Mouse (Mus musculus) adrenal gland, postnatal 36 days (tissue): Measurements from ENCODE around the gene Fbxw10. TPM values are rescaled to one million over a fixed set of nuclear protein-coding genes. Genes with fewer than 3 reads are reported as not detected.

ENCODE experiments used
- DNase-seq, 2 experiments: peaks; one replicate each; pipeline ENCODE4 v3.0.0; 2021; ENCODE audit warnings: mixed read lengths in 1 of 2
- total RNA-seq, 2 experiments: library from RNA; stranded (reverse); gene quantifications; 2 replicates each; pipeline ENCODE4 v1.2.3; 2021

The Fbxw10 gene
- total RNA-seq, 2 experiments from 2014 or later, result 0.72 to 0.83 TPM

DNA sequence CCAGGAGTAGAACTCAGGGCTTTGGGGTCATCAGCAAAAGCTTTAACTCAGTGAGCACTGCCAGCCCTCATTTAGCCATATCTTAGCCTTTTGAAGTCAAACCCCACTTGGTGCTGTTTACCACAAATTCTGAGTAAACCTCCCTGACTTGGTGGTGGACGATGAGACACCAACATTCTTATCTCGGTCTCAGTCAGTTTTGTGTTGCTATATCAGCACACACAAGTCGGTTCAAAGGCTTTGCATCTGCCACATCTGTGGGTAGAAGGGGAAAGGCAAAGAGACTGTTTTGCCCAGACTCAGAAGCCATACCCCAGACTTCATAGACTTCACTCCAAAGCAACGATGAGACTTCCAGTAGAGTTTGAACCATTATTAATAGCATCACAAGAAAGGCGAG, 2.3 kb upstream of the Fbxw10 start:
- no peak for DNase-seq

DNA sequence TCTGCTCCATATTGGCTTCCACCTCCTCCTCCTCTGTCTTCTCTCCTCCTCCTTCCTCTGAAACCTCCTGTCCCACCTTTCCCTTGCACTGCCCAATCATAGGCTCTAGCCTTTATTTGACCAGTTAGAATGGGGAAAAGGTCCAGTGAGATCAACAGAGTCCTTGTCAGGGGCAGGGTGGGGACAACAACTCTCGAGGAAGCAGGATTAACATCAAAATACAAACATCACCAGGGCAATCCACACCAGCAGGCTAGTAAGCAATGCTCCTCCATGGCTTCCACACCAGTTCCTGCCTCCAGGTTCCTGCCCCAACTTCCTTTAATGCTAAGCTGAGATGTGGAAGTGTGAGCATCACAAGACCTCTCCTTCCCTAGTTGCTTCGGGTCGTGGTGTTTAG, 1.1 kb upstream of the Fbxw10 start:
- DNase-seq, result no peak

DNA sequence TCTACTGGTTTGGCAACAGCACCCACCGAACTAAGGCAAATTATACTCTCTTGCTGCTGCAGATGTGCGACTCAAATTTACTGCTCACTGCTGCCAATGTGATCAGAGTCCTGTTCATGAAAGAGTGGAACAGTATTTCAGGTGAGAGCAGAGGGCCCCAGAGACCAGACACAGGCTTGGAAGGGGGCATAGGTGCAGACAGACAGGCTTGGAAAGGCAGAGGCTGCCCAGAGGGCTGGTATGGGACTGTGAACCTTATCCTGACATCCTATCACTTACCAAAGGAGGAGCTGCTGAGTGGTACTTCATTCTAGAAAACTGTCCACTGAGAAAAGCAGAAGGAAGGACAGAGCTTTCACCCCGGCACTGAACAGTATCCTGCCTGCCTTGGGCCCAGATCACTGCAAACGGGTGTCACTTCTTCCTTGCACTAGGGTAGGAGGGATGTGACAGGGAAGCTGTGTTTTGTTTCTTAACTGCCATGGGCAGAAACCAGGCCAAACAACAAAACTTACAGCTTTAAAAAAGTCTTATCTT, 854 bp downstream of the Fbxw10 start:
- DNase-seq, result no peak

DNA sequence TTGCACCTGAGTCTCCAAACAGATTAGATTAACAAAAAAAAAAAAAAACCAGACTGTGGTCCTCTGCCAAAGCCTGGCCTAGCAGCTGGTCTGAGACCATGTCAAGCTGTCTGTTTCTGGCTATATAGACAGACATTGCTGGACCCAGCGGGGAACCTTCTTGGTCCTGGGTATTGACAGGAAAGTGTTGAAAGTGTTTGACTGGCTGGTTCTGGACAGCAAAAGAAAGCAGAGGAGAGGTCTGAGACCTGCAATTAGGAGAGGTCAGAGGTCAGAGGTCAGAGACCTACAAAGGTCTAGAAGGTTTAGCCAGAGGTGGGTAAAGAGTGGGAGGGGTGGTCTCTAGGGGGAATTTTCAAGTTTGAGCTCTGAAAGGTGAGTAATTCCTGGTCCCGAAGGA, 1.4 kb downstream of the Fbxw10 start:
- no peak for DNase-seq

DNA sequence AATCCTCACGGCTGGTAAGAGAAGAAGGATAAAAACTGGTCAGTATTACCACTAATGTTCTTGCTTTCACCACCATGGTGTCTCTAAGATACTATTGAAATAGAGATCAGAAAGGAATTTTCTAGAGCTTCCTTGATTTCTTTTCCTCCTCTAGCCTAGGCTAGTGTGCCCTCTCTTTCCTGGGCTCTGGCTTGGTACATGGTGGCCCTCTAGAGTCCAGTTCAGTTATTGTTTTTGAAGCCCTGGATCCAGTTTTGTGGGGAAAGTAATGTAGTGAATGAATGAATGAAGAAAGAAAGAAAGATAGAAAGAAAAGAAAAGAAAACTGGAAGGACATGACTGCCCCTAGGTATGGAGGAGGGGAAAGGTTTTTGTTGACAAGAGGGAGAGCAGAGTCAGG, 4.3 kb downstream of the Fbxw10 start:
- DNase-seq, result peak; percentile 20 to 35

DNA sequence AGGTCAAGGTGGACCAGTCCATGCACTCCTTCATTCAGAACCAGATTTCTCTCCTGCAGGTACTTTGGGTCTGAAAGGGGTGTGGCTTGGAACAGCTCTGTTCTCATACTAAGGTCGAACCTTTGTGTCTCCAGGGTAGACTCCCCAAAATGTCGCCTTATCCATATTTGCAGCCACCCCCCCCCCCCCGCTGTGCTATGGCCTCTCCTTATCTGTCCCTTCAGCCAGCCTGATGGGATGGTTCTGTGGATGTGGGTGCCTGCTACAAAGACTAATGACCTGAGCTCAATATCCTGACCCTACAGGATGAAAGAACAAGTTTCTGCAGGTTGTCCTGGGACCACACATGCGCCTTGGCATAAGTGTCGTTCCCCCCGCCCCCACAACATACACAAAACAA, 6.5 kb downstream of the Fbxw10 start:
- no peak for DNase-seq

DNA sequence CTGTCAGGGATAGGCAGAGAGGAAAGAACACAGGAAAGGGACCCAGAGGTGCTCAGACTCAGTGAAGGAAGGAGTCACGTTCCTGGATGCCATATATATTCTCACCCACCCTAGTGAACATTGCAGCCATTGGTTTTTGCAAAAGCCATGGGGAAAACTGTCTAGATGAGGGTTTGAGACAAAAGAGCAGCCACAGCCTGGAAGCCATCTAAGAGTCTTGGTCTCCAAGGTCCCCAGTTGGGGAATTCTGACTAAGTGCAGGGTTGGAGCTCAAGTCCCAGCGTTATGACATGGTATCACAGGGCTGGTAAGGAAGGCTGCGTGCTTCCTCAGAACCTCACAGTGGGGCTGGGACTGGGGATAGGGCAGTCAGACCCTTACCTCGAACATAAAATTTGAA, 18.7 kb downstream of the Fbxw10 start:
- peak; percentile 25 to 48 for DNase-seq

DNA sequence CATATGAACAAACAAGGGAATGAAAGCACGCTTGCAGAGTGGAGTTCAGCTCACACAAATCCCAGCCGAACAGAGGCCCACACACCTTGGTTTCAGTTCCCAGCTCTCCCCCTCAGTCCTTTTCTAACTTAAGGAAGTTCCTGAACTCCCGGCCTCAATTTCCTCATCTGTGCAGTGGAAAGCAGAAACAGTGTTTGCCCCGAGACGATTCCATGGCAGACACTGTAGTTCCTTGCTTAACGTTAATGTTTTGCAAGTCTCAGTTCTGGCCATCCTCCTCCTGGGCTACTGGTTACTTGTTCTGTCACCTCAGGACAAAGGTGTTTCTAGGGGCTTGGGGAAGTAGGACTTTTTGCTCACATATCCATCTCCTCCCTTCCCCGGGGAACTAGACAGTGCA, 19.8 kb downstream of the Fbxw10 start:
- DNase-seq, result no peak

DNA sequence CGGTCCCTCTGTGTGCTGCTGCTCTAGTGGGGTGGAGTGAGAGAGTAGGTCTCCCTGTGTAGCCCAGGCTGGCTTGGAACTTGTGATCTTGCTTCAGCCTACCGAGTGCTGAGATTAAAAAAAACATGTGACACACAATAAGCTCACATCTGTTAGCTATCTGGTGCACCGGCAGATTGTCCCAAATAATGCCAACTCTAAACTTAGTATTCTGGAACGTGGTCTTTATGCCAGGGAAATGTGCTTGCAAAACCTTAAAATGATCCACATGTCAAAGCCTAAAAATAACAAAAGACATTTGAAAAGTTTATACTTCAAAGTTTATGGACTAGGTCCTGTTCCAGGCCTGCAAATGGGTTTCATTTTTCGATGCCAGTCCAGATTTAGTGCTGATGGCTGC, 22.3 kb downstream of the Fbxw10 start:
- no peak for DNase-seq

DNA sequence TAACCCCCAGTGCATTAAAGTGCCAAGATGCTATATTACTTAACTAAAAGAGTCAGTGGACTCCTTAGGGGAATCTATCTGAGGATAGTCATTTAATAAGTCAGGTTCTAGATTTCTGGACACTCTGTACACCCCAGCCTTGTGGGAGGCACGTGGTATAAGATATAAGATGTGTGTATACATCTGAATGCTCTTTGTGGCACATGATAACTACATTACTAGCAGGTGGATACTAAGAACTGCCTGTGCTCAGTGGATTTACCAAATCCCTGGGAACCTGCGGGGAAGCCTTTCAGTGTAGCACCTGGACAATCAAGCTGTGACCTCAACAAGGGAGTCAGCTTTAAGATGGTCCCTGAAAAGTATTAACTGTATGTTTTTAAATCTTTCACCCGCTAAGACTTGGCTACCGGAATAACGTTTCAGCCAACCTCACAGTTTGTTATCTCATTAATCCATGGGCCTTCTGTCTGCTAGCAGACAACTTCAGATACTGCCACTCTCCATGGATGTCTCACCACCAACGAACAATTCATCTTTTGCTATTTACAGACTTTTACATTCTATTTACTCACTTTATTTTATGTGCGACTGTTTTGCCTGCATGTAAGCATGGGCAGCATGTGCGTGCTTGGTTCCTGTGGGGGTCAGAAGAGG, 23.0 kb downstream of the Fbxw10 start:
- DNase-seq, result no peak

DNA sequence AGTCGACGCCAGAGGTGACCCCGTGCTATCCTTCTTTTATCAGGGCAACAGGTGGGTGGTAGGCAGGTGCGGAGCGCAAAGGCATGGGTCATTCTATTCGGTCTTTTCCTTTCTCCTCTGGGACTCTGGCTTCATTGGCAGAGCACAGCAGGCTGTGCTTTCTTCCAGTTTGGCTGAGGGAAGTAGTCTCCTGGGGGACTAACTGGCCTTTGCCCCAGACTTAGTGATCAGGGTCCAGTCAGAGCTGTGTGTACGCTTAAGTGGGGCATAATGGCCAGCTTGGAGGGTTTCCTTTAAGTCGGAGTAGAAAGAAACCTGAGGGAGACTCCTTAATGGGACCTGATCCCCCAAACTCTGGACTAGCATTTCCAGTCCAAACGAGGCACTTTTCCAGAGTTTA, 26.6 kb downstream of the Fbxw10 start:
- DNase-seq, result peak in 1 of 2 experiments; percentile 16

DNA sequence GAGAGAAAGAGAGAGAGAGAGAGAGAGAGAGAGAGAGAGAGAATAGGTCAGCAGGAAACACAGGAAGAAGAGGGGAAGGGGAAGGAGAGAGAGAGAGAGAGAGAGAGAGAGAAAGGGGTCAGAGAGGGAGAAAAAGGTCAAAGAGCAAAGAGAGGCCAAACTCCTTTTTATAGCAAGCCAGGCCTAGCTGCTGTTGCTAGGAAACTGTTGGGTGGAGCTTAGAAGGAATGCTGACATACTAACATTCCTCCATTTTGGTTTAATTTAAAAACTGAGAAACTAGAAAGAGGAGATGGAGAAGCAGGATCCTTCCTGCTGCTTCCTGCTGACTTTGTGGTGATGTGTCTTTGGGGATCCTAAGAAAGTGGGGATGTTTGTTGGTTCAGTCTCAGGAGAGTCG, 28.8 kb downstream of the Fbxw10 start:
- no peak for DNase-seq

DNA sequence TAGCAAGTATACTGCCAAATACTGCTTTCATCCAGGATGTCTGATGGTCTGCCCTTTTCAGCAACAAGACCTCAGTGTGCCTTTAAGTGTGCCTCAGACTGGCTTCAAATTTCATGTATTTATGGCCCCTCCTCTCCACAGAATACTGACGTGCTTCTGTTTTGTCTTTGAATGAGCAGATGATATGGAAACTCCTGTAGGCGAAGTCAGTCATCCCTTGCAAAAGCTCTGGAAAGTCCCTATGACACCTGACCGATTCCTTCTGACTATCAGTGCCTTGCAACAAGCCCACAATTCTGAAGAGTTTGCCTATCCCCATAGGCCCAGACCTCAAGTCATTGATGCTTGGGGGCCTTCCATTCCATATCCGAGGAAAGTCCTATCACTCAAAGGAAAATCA, 29.6 kb downstream of the Fbxw10 start:
- no peak for DNase-seq

DNA sequence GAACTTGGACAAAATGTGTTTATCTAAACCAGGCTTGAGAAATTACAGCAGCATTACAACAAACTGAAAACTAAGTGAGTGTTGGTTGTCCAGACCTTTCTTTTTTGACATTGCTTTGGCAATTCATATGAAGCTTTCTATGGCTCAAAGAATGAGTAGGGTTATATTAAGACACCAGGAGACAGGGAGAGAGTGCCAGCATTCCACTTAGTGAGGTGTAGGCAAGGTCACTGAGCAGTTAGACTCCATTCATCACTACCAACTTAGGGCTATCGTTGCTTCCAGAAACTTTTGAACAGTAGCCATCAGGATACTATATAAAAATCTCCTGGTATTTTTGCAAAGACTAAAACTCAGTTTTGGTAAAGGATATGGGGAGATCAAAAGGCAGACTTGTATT, 30.5 kb downstream of the Fbxw10 start:
- DNase-seq, result no peak

DNA sequence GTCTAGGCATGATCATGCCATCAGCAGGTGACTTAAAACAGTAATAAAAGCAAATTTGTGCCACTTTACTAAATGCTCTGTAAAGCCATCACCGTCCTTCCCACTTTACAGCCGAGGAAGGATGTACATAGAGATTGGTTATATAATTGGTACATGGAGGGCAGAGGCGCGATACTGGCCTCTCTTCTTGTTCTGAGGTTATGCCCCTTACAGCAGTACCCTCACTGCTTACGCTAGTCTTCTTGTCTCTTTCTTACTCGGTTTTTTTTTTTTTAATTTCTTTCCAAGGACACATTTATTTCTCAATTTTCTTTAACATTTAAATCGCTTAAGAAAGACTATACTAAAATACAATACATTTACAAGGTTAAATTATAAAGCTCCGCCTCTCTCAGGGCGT, 31.9 kb downstream of the Fbxw10 start:
- peak in 1 of 2 experiments; percentile 12 for DNase-seq

DNA sequence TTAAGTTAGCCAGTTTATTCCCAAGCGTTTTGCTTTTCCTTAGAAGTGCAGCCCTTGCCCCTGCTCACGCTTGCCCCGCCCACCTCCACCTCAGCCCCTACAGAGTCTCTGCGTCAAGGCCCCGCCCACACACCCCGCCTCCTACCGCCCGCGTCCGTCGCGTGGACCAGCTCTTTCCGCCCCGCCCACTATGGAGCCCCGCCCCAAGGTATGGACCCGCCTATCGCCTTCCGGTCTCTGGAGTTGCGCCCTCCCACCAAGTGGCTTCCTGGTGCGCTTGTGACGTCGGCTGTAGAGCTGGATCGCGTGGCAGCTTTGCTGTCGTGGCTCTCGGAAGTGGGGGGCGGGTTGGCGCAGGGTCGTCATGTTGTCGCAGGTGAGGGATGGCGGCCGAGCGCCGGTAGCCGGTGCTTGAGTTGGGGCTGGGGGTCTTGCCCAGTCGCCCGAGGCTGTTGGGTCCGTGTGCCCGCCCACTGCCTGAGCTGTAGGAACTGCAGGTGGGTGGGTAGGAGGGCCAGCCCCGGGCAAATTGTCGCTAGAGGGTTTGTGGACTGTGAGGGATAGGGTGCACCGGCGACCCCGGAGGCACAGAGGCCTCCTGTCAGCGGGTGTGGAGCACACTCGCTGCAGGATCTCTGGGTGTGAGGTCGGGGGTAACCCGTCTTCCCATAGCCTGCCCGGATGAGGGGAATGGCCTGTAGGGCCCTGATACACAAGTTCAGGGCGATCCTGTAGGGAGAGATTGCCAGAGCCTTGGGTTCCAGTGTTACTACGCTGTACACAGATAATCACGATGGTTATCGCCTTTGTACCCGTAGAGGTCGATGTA, 32.6 kb downstream of the Fbxw10 start, which contains the start of gene Tvp23b:
Gene Tvp23b, plus strand, starts transcription at position 236 of the 829 bp plus-strand sequence.
- peak; percentile 98 to 100 for DNase-seq

DNA sequence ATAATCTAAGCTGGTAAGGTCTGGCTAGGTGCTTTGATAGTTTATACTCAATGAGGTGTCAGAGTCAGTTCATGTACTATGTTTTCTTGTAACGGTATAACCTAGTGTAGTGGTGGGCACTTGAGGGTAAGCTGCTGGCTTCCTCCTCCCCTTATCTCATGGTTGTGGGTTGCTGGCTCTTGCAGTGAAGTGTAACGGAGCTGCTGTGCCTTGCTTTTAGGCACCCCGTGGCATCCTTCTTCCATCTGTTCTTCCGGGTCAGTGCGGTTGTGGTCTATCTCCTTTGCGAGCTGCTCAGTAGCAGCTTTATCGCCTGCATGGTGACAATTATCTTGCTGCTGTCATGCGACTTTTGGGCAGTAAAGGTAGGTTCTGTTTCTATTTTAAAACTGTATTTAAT, 36.5 kb downstream of the Fbxw10 start:
- DNase-seq, result no peak

DNA sequence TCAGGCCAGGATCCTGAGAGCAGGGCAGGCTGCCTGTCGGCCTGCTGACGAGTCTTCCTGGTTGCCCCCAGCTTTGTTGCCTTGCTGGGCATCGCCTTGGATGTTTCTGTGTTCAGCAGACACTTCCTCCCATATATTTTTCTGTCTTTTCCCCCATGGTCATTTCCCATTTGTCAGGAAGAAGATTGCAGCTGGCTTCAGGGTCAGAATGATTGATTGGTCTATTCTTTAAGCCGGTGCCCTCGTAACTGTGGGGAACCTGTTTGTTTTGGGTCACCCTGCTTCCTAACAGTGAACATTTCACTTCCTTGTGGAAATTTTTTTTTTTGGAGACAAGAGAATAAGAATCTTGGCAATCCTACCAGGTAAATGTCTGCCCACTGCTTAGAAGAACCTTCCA, 38.5 kb downstream of the Fbxw10 start:
- DNase-seq, result no peak

DNA sequence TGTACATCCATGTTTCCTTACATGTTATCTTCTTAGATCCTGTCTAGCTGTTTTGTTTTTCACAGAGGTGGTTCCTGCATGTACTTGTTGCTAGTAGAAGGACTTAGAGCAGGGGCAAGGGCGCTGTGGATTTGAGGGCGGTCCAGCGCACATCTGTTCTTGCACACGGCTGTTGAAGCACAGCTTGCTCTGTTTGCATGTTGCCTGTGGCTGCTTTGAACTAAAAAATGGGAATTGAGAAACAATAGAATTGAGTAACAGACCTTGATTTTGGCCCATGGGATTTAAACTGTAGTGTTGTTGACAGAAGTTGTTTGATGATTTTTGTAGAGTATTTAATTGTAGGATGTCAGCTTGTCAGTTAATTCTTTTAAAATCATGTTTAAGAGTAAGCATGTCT, 43.9 kb downstream of the Fbxw10 start:
- no peak for DNase-seq

DNA sequence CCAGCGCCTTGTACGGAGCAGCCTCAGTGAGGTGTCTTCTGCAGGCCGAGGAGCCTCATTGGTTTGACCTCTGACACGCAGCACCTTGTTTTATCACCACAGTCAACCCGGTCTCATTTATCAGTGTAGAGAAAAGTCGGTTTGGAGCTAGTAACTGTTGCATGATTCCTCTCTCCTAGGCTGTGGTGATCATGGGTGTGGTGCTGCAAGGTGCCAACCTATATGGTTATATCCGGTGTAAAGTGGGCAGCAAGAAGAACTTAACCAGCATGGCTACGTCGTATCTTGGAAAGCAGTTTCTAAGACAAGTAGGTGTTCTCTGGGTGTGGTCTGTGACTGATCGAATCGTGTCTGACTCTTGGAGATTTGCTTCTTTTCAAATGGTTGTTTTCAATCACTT, 44.9 kb downstream of the Fbxw10 start:
- no peak for DNase-seq

DNA sequence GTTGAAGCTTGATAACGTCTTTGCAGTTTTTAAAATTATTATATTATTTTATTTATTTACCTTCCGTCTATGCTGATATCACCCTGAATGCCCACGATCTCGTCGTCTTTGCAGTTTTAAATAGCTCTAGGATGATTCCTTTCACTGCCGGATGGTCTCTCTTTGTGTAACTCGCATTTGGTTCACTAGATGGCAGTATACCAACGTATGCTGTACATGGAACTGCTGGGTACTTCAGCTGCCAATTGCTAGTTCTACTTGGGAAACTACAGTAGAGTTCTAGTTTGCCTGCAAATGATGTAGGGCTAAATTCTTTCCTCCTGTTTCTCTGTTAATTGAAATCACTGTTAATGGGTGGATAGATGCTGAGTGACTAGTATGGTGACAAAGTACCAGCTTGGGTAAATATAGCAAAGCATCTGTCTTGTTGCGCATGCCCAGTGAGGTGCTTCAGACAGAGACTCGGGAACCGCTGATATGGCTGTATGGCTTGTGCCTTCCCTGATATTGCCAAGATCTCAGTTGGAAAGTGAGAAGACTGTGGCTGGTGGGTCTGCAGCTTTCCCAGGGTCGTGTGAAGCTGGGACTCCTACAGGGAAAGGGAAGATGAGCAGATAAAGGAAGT, 54.9 kb downstream of the Fbxw10 start:
- DNase-seq, result peak; percentile 28 to 62

DNA sequence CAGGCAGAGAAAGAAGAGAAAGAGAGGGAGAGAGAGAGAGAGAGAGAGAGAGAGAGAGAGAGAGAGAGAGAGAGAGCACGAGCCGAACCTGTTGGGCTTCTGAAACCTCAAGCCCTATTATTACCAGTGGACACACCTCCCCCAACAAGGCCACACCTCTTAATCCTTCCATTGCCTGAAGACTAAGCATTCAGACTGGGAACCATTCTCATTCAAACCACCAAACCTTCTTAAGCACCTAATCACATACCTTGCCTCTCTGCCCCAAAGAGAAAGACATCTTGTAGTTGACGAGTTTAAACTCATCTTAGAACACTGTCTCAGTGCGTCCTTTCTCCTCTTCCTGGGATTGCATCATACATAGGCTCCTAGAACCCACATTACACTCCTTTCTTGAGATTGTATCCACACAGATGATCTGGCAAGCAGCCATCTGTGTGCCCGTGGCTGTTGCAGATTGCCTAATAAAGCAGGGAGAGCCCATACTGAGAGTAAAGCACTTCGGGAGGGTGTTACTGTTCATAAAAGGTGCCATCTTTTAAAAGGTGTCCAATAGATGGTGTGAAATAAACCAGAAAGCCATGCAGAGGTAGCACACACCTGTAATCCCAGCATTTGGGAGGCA, 57.1 kb downstream of the Fbxw10 start:
- no peak for DNase-seq
